Mouse (Mus musculus) ES-Bruce4 (cell line): ENCODE measurements around the gene Thoc5. TPM values are rescaled to one million over a fixed set of nuclear protein-coding genes. Genes with fewer than 3 reads are reported as not detected.

ENCODE experiments used
- H3K27ac ChIP-seq: 2 replicates; pipeline ENCODE4 v1.5.1; 2012; ENCODE audit warnings: low read length, inconsistent platforms; ENCODE audit not compliant: insufficient read depth
- H3K27me3 ChIP-seq: 2 replicates; pipeline ENCODE4 v1.6.1; 2012; ENCODE audit warnings: mild to moderate bottlenecking, low read length, inconsistent platforms; ENCODE audit not compliant: control insufficient read depth, poor library complexity, insufficient read depth, severe bottlenecking
- H3K36me3 ChIP-seq: 2 replicates; pipeline ENCODE4 v1.6.1; 2012; ENCODE audit warnings: inconsistent platforms, mild to moderate bottlenecking, low read length, moderate library complexity; ENCODE audit not compliant: control insufficient read depth, poor library complexity, insufficient read depth, severe bottlenecking
- H3K4me1 ChIP-seq: one replicate; pipeline ENCODE4 v1.8.1; 2011; ENCODE audit warnings: low read length; ENCODE audit not compliant: control insufficient read depth, insufficient read depth
- H3K4me3 ChIP-seq: 2 replicates; pipeline ENCODE4 v1.5.1; 2011; ENCODE audit warnings: low read depth, mild to moderate bottlenecking, low read length
- H3K9ac ChIP-seq: 2 replicates; pipeline ENCODE4 v1.6.1; 2012; ENCODE audit warnings: low read depth, mild to moderate bottlenecking, inconsistent platforms; ENCODE audit not compliant: poor library complexity, severe bottlenecking
- H3K9me3 ChIP-seq: replicated peaks from 2 replicates; pipeline ENCODE4 v1.6.1; 2012; ENCODE audit warnings: mild to moderate bottlenecking, low read length, inconsistent platforms; ENCODE audit not compliant: control insufficient read depth, poor library complexity, insufficient read depth, severe bottlenecking
- CTCF ChIP-seq: IDR thresholded peaks from one replicate; pipeline ENCODE4 v1.8.1; 2011; ENCODE audit warnings: low read depth, low read length
- EP300 ChIP-seq: IDR thresholded peaks from 2 replicates; pipeline ENCODE4 v1.6.1; 2011; ENCODE audit warnings: low read depth, low read length; ENCODE audit not compliant: insufficient read depth
- POLR2A ChIP-seq: IDR thresholded peaks from one replicate; pipeline ENCODE4 v1.8.1; 2011; ENCODE audit warnings: low read length; ENCODE audit not compliant: insufficient read depth
- polyA plus RNA-seq: library from polyadenylated mRNA; stranded (reverse); fragments of >200 nt; gene quantifications from 2 replicates; pipeline ENCODE4 v1.2.4, GENCODE M21; 2011; ENCODE audit warnings: low read depth; ENCODE audit not compliant: missing spikeins, insufficient read depth, insufficient read length

Thoc5 gene
- polyA plus RNA-seq, 1 experiment = 51.3 TPM

GRCm38 (mm10) chr11:4948792-4949191 lies 53.7 kb downstream of the Thoc5 start:
- peaks cover 14% of the 10 kb centered on the region for H3K27me3 ChIP-seq
- H3K4me1 ChIP-seq = peaks cover 2% of the 10 kb centered on the region
- no peaks in the 10 kb centered on the region for H3K36me3 ChIP-seq
- H3K27ac ChIP-seq = no peak overlapping the region
- no peaks in the 10 kb centered on the region for H3K9me3 ChIP-seq
- TF ChIP-seq CTCF = no peak
- TF ChIP-seq POLR2A = no peak
- no peak for TF ChIP-seq EP300
- H3K4me3 ChIP-seq = no peak overlapping the region
- no peak overlapping the region for H3K9ac ChIP-seq

- Histone ChIP-seq H3K9ac (no peak overlapping the region), H3K27me3 (peaks cover 14% of the 10 kb centered on the region), H3K27ac (no peak overlapping the region), H3K9me3 (no peaks in the 10 kb centered on the region), H3K36me3 (no peaks in the 10 kb centered on the region), H3K4me3 (no peak overlapping the region), H3K4me1 (peaks cover 2% of the 10 kb centered on the region)
- no peak for TF ChIP-seq EP300
These were observed 54.3 kb downstream of the Thoc5 start for GRCm38 (mm10) chr11:4949256-4950044.

- TF ChIP-seq POLR2A (no peak), EP300 (no peak), CTCF (no peak)
- H3K4me3 ChIP-seq = no peak overlapping the region
These were observed 58.3 kb downstream of the Thoc5 start for GRCm38 (mm10) chr11:4953401-4953800.

GRCm38 (mm10) chr11:4953918-4954317 lies 58.8 kb downstream of the Thoc5 start:
- Histone ChIP-seq H3K9ac (no peak overlapping the region), H3K9me3 (no peaks in the 10 kb centered on the region), H3K27ac (no peak overlapping the region), H3K36me3 (no peaks in the 10 kb centered on the region), H3K27me3 (peaks cover 4% of the 10 kb centered on the region; the same call in 1 of the 2 replicates), H3K4me3 (no peak overlapping the region), H3K4me1 (no peaks in the 10 kb centered on the region)
- no peak for TF ChIP-seq POLR2A
- TF ChIP-seq CTCF = no peak
- TF ChIP-seq EP300 = no peak

More at GRCm38 (mm10) chr11:4953401-4953800, 58.3 kb downstream of the Thoc5 start:
- H3K9ac ChIP-seq = no peak overlapping the region
- H3K27ac ChIP-seq = no peak overlapping the region
- H3K27me3 ChIP-seq = peaks cover 7% of the 10 kb centered on the region
- peaks cover under 1% of the 10 kb centered on the region for H3K4me1 ChIP-seq
- no peaks in the 10 kb centered on the region for H3K36me3 ChIP-seq
- no peaks in the 10 kb centered on the region for H3K9me3 ChIP-seq

GRCm38 (mm10) chr11:4963099-4963808 lies 68.1 kb downstream of the Thoc5 start:
- no peak overlapping the region for H3K27ac ChIP-seq
- TF ChIP-seq POLR2A (no peak), EP300 (no peak), CTCF (no peak)
- no peak overlapping the region for H3K4me3 ChIP-seq
- no peaks in the 10 kb centered on the region for H3K27me3 ChIP-seq
- H3K9me3 ChIP-seq = no peaks in the 10 kb centered on the region
- H3K36me3 ChIP-seq = no peaks in the 10 kb centered on the region
- no peak overlapping the region for H3K9ac ChIP-seq
- no peaks in the 10 kb centered on the region for H3K4me1 ChIP-seq

- H3K4me1 ChIP-seq = no peaks in the 10 kb centered on the region
- no peaks in the 10 kb centered on the region for H3K9me3 ChIP-seq
- no peak overlapping the region for H3K4me3 ChIP-seq
- H3K27me3 ChIP-seq = no peaks in the 10 kb centered on the region
- no peaks in the 10 kb centered on the region for H3K36me3 ChIP-seq
- H3K27ac ChIP-seq = no peak overlapping the region
- TF ChIP-seq EP300 (no peak), CTCF (no peak), POLR2A (no peak)
- no peak overlapping the region for H3K9ac ChIP-seq
These were observed 71.2 kb downstream of the Thoc5 start for GRCm38 (mm10) chr11:4966325-4966724.
